ENCODE assay signal across 26 mouse cellular contexts in the genomic region with DNA sequence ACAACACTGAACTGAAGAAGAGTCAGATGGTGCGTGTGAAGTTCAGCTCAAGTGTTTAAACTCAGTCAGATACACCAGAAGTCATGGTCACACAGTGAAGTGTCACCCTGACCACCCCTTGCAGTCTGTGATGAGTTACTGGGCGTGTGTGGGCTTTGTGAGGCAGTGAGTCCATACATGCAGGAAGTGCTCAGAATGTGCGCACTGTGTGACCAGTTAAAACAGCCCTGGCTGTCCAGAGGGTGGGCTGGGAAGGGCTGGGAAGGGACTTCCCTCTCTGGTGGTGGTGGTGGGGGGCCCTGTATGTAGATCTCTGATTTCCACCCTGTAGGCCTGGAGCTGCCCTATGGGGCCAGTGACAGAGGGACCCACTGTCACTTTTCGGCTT. TPM values are rescaled to one million over a fixed set of nuclear protein-coding genes. Genes with fewer than 3 reads are reported as not detected.
DNase-seq lines count a peak whose midpoint lies in the region; ATAC-seq lines count a peak whose summit lies in the region.
"Had no signal": no experiment of that assay in that cellular context is flagged by ENCODE, and none has a peak within 500 bp of the region (broad histone marks: within the 10 kb centered on the region; RNA-seq: fewer than 3 reads in every experiment).

No protein-coding gene starts in this region.

- H3K36me3 ChIP-seq in heart, embryonic 13.5 days = peaks cover 65% of the 10 kb centered on the region
- peaks cover 52% of the 10 kb centered on the region for H3K36me3 ChIP-seq in midbrain, embryonic 14.5 days (ENCODE audit: control insufficient read depth, insufficient read depth, low read length)
- peaks cover 7% of the 10 kb centered on the region; the same call in 1 of the 2 replicates for H3K36me3 ChIP-seq in midbrain, embryonic 11.5 days (ENCODE audit: control insufficient read depth, insufficient read depth, low read length)
- peaks cover 2% of the 10 kb centered on the region; the same call in 1 of the 2 replicates for H3K36me3 ChIP-seq in hindbrain, embryonic 16.5 days (ENCODE audit: control insufficient read depth, insufficient read depth, low read length)
- H3K36me3 ChIP-seq in neural tube, embryonic 15.5 days = peaks cover 30% of the 10 kb centered on the region

- H3K4me3 ChIP-seq in heart, embryonic 13.5 days = no peak overlapping the region
- no peak overlapping the region for H3K4me3 ChIP-seq in midbrain, embryonic 14.5 days (replicated peaks; ENCODE audit: low read depth, low read length)
- H3K4me3 ChIP-seq in midbrain, embryonic 11.5 days (ENCODE audit: low read depth, low read length) = no peak overlapping the region
- no peak overlapping the region for H3K4me3 ChIP-seq in hindbrain, embryonic 16.5 days (ENCODE audit: low read length)
- H3K4me3 ChIP-seq in neural tube, embryonic 15.5 days (replicated peaks) = no peak overlapping the region
- H3K4me3 ChIP-seq: erythroblast, embryonic 14.5 days; intestine, embryonic 15.5 days; kidney, embryonic 15.5 days; midbrain, embryonic 12.5 days; neural tube, embryonic 12.5 days had no signal

- no peak for DNase-seq in heart, postnatal 25 days (ENCODE audit: low spot score)
- DNase-seq in midbrain, embryonic 14.5 days = no peak
- DNase-seq in midbrain, embryonic 11.5 days (ENCODE audit: low spot score, missing footprints) = no peak
- DNase-seq in right cerebral cortex, postnatal 14 days = no peak
- no peak for DNase-seq in frontal cortex, postnatal 25 days (ENCODE audit: low spot score in 2 of 2)
- DNase-seq: adrenal gland, postnatal 25 days; lung, adult 2 months; lung, postnatal 36 days; thymus, postnatal 14 days had no signal

- H3K4me1 ChIP-seq in heart, embryonic 13.5 days = peaks cover 38% of the 10 kb centered on the region
- no peaks in the 10 kb centered on the region for H3K4me1 ChIP-seq in midbrain, embryonic 14.5 days (ENCODE audit: control insufficient read depth, insufficient read depth, low read length)
- H3K4me1 ChIP-seq in midbrain, embryonic 11.5 days (ENCODE audit: control insufficient read depth, insufficient read depth, low read length) = no peaks in the 10 kb centered on the region
- peaks cover 2% of the 10 kb centered on the region; the same call in 1 of the 2 replicates for H3K4me1 ChIP-seq in hindbrain, embryonic 16.5 days (ENCODE audit: control insufficient read depth, insufficient read depth, low read depth, low read length)
- H3K4me1 ChIP-seq in neural tube, embryonic 15.5 days = peaks cover 19% of the 10 kb centered on the region
- H3K4me1 ChIP-seq: intestine, embryonic 15.5 days had no signal

- H3K27me3 ChIP-seq in heart, embryonic 13.5 days (replicated peaks) = no peaks in the 10 kb centered on the region
- H3K27me3 ChIP-seq in midbrain, embryonic 14.5 days (ENCODE audit: control insufficient read depth, insufficient read depth, low read length) = no peaks in the 10 kb centered on the region
- no peaks in the 10 kb centered on the region for H3K27me3 ChIP-seq in midbrain, embryonic 11.5 days (ENCODE audit: control insufficient read depth, insufficient read depth, low read length)
- no peaks in the 10 kb centered on the region for H3K27me3 ChIP-seq in hindbrain, embryonic 16.5 days (replicated peaks; ENCODE audit: control insufficient read depth, insufficient read depth, low read length)
- H3K27me3 ChIP-seq in neural tube, embryonic 15.5 days (replicated peaks) = no peaks in the 10 kb centered on the region
- H3K27me3 ChIP-seq: intestine, embryonic 15.5 days; kidney, embryonic 15.5 days; midbrain, embryonic 12.5 days; neural tube, embryonic 12.5 days had no signal

- H3K9me3 ChIP-seq in heart, embryonic 13.5 days = no peaks in the 10 kb centered on the region
- H3K9me3 ChIP-seq in midbrain, embryonic 14.5 days (ENCODE audit: control insufficient read depth, low read length) = no peaks in the 10 kb centered on the region
- no peaks in the 10 kb centered on the region for H3K9me3 ChIP-seq in midbrain, embryonic 11.5 days (ENCODE audit: control insufficient read depth, low read length)
- no peaks in the 10 kb centered on the region for H3K9me3 ChIP-seq in hindbrain, embryonic 16.5 days (ENCODE audit: control insufficient read depth, low read length)
- H3K9me3 ChIP-seq in neural tube, embryonic 15.5 days (replicated peaks) = no peaks in the 10 kb centered on the region
- H3K9me3 ChIP-seq: intestine, embryonic 15.5 days; kidney, embryonic 15.5 days; midbrain, embryonic 12.5 days; neural tube, embryonic 12.5 days had no signal

- intact Hi-C loops in heart, postnatal 25 days (cut with DNase I) = no loop called here

- no peak overlapping the region for H3K9ac ChIP-seq in heart, embryonic 13.5 days
- no peak overlapping the region for H3K9ac ChIP-seq in midbrain, embryonic 14.5 days (replicated peaks; ENCODE audit: low read length)
- H3K9ac ChIP-seq in midbrain, embryonic 11.5 days (ENCODE audit: low read length) = no peak overlapping the region
- H3K9ac ChIP-seq in hindbrain, embryonic 16.5 days (ENCODE audit: low read depth, low read length) = no peak overlapping the region
- no peak overlapping the region for H3K9ac ChIP-seq in neural tube, embryonic 15.5 days (replicated peaks)
- H3K9ac ChIP-seq: intestine, embryonic 15.5 days; kidney, embryonic 15.5 days; midbrain, embryonic 12.5 days; neural tube, embryonic 12.5 days had no signal

- H3K27ac ChIP-seq in heart, embryonic 13.5 days (replicated peaks) = peak overlapping the region; percentile 55; the same call in 1 of the 2 replicates
- peak overlapping the region; percentile 1; the same call in 1 of the 2 replicates for H3K27ac ChIP-seq in midbrain, embryonic 14.5 days (replicated peaks; ENCODE audit: low read depth, low read length)
- H3K27ac ChIP-seq in midbrain, embryonic 11.5 days (ENCODE audit: low read depth, low read length) = no peak overlapping the region
- H3K27ac ChIP-seq in hindbrain, embryonic 16.5 days (ENCODE audit: low read depth, low read length) = peak overlapping the region; percentile 49; the same call in 1 of the 2 replicates
- H3K27ac ChIP-seq in neural tube, embryonic 15.5 days (replicated peaks) = peak overlapping the region; percentile 63
- H3K27ac ChIP-seq: intestine, embryonic 15.5 days; kidney, embryonic 15.5 days; neural tube, embryonic 12.5 days had no signal

- no peak for ATAC-seq in heart, embryonic 13.5 days (ENCODE audit: extremely low read depth, insufficient number of reproducible peaks, low FRiP score, low TSS enrichment)
- no peak for ATAC-seq in midbrain, embryonic 14.5 days (ENCODE audit: low FRiP score, low TSS enrichment)
- no peak for ATAC-seq in midbrain, embryonic 11.5 days (ENCODE audit: low FRiP score)
- ATAC-seq in hindbrain, embryonic 16.5 days = peak; percentile 50
- ATAC-seq in neural tube, embryonic 15.5 days (ENCODE audit: low FRiP score) = 0 out of 2 replicates have a peak, but pooled peaks have one; percentile 28
- ATAC-seq: intestine, embryonic 15.5 days had no signal

- no peak overlapping the region for H3K4me2 ChIP-seq in heart, embryonic 13.5 days
- no peak overlapping the region for H3K4me2 ChIP-seq in midbrain, embryonic 14.5 days (ENCODE audit: low read length)
- H3K4me2 ChIP-seq in midbrain, embryonic 11.5 days = no peak overlapping the region
- H3K4me2 ChIP-seq in hindbrain, embryonic 16.5 days (ENCODE audit: low read length) = no peak overlapping the region
- H3K4me2 ChIP-seq in neural tube, embryonic 15.5 days = no peak overlapping the region
- H3K4me2 ChIP-seq: intestine, embryonic 15.5 days; kidney, embryonic 15.5 days; midbrain, embryonic 12.5 days; neural tube, embryonic 12.5 days had no signal

- WGBS in heart, embryonic 13.5 days = 72% methylated on average over 4 of the region's 4 CpGs
- 92% methylated on average over 4 of the region's 4 CpGs for WGBS in midbrain, embryonic 14.5 days
- 90% methylated on average over 4 of the region's 4 CpGs for WGBS in midbrain, embryonic 11.5 days
- WGBS in hindbrain, embryonic 16.5 days = 87% methylated on average over 4 of the region's 4 CpGs
- WGBS in neural tube, embryonic 15.5 days = 84% methylated on average over 4 of the region's 4 CpGs

RNA-seq across cellular contexts. Expression of gene Tex29, which starts 41.8 kb away (rescaled TPM):
- 0.48 and 0.51 TPM in 2 replicates for polyA plus RNA-seq in heart, embryonic 13.5 days (2015; fragmentation: Nextera tagmentation; extraction: Ambion mirVana)
- under 1 TPM in 1 of 2 experiments, not detected in 1; 0.95 TPM for total RNA-seq in heart, postnatal 25 days (2021)
- not detected in 2 replicates for polyA plus RNA-seq in midbrain, embryonic 14.5 days (2014; fragmentation: Nextera tagmentation; extraction: Ambion mirVana)
- not detected in 2 replicates for polyA plus RNA-seq in midbrain, embryonic 11.5 days (2014; fragmentation: Nextera tagmentation; extraction: Ambion mirVana)
- polyA plus RNA-seq in hindbrain, embryonic 16.5 days (2015; fragmentation: Nextera tagmentation; extraction: Ambion mirVana) = 0.26 and 0.49 TPM in 2 replicates
- 0.61 and 0.67 TPM in 2 replicates for polyA plus RNA-seq in neural tube, embryonic 15.5 days (2015; fragmentation: Nextera tagmentation; extraction: Ambion mirVana)
- total RNA-seq: adrenal gland, postnatal 25 days; common myeloid progenitor, adult 5-6 weeks; gastrocnemius, adult 8-10 months; left cerebral cortex, postnatal 36 days; liver, adult 2 months had no signal
- polyA plus RNA-seq: C2C12; cerebellum, adult 2 months; embryonic facial prominence, embryonic 11.5 days; erythroblast, embryonic 14.5 days; intestine, embryonic 15.5 days; kidney, embryonic 15.5 days; large intestine, adult 2 months; liver, adult 2 months; lung, adult 2 months; small intestine, adult 2 months had no signal

Comparison
In these comparisons a context has a peak if more than half of its experiments do, and no peak if none do; other contexts are left out.
1. ATAC-seq: peak in hindbrain, embryonic 16.5 days (single experiment) and neural tube, embryonic 15.5 days (single experiment); none in heart, embryonic 13.5 days (single experiment), midbrain, embryonic 14.5 days (single experiment) and midbrain, embryonic 11.5 days (single experiment).